Mouse (Mus musculus): ENCODE results near the gene Tmbim4.

The Tmbim4 gene

DNA sequence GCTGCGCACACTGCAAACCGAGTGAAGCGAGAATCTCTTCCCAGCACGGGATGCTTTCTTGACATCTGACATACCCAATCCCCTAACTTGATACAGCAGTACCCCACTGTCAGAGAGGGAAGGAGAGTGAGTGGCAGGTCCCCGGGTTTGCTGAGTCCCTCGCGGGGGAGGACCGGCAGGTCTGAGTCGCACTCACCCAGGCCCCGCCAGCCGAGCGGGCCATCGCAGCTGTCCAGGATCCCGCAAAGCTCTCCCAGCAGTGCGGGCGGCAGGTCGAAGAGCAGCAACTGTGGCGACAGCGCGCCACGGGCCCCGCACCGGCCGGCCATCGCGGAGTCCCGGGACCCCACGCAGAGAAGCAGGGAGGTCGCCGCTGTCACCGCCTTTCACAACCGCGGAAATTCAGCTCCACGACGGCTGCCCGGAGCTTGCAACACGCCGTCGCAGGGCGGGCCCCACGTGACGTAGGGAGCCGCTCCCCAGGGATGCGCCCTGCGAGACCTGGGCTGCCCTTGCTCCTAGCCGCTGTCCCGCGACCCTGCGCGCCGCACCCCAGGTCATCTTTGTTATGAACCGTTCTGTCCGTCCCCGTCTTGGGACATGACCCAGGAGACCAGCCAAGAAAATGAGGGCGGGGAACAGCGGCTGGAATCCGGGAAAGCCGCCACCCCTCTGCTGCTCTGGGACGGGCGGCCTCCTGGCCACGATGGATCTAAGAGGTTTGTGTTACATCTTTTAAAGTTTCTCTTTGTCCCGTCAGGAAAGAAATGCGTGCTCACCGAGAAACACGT lies at the start of gene Tmbim4:
Tmbim4 (plus strand) TSS at position 460 of the 791 bp plus-strand sequence.
- DNase-seq (ENCODE audit: low spot score) = no peak

DNA sequence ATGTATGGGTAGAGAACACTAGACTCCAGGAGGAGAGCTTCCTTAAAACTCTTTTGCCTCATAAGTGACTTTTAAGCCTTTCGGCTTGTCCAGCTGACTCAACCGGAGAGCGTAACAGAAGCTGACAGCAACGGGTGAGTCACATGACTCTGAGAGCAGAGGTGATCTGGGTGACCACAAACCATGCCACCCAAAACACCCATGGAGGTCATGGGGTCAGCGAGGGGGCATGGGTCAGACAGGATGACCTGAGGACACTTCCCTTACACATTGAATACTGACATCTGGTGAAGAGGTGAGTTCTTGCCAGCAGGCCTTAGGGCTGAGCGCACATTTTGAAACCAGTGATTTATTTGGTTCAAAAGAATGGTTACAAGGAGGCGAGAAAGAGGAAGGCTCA lies 49.7 kb upstream of the Tmbim4 start:
- DNase-seq (ENCODE audit: low spot score) = no peak

DNA sequence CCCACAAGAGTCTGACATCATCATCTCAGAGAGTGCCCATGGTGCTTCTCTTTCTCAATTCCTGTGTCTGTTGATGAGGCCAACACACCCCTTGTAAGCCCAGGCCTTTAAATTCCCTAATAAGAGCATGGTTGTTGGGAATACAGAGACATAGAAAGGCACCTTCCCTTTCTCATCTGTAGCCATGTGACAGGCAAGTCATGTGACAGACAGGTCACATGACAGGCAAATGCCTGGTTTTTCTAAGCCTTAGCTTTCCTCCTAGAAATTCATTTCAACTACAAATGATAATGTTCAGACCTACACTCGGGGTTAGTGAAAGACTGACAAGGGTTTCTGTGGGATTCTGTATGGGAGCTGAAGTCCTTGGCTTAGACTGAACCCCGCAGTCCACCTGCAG lies 47.5 kb upstream of the Tmbim4 start:
- no peak for DNase-seq (ENCODE audit: low spot score)

DNA sequence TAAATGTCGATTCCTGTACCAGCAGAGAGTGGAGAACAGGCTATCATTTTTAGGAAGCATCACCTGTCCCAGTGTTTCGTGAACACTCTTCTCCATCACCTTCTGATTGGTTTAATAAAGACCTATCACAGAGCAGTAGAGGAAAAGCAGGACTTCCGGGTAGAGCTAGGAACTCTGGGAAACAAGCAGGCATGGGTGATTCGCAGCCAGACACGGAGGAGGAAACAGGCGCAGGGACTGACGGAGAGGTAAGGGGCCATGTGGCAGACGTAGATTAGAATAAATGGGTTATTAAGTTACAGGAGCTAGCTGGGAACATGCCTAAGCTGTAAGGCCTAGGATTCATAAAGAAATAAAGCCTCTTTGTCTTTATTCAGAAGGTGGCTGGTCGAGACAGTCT lies 40.9 kb upstream of the Tmbim4 start:
- no peak for DNase-seq (ENCODE audit: low spot score)

DNA sequence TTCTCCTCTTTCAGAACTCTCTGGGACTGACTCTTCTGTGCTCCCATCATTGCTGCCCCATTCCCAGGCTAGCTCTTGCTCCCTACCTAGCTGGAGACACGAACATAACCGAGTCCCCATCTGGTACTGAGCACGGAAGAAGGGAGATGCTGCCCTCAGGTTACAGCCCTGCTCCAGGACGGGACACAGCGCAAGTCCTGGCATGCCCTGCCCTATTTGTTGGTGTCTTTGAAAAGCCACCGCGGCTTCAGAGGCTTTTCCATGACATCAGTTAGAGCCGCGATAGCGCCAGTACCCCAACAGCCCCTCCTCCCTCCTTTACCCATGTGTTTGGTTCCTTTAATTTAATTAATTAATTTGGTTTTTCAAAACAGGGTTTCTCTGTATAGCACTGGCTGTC lies 38.5 kb upstream of the Tmbim4 start:
- DNase-seq (ENCODE audit: low spot score) = no peak

DNA sequence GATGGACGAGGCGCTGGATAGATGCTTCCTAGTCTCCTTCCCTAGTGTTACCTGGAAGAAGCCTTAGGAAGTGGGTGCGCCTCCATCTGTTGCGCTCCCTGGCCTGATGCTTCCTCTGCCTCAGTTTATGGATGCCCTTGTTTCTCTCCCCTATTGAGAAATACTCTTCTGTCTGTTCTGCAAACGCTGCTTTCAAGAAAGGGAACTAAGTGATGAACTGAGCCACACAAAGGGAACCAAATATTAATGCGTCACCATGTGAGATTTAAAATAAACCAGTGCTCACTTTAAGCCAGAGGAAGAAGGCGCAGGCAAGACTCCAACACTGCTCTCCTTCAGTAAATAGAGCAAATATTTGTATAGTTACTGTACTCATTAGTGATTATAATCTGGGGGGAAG lies 37.9 kb upstream of the Tmbim4 start:
- DNase-seq (ENCODE audit: low spot score) = no peak

DNA sequence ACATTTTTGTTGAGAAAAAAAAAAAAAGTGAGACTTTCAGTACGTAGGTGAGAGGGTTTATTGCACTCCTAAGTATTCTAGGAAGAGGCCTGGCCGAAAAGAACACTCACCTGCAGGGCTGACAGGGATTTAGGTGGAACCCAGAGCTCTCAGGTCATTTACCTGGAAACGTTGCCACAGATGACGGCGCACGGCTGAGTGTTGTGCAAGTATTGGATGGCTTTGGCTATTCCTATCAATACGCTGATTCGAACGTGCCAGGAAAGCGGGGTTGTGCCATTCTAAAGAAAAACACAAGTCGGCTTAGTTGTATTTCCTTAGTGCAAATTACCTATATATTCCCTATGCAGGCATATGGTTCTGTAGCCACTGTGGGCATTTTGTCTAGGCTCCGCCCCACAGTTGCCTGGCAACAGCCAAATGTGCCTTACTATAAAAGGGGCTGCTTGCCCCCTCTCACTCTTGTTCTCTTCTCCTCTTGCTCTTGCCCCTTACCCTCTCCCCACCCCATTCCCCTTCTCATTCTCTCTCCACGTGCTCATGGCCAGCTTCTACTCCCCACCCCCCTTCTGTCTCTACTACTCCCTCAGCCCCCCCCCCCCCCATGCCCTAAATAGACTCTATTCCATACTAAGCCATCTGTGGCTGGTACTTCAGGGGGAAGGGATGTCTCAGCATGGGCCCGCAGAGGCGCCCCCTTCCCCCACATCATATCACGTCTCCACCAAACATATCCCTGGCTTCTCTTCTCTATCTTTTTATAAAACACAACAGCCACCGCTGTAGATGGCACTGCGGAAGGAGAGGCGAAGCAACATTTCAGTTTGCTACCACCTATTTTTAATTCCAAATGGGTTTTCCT lies 36.2 kb upstream of the Tmbim4 start:
- no peak for DNase-seq (ENCODE audit: low spot score)

DNA sequence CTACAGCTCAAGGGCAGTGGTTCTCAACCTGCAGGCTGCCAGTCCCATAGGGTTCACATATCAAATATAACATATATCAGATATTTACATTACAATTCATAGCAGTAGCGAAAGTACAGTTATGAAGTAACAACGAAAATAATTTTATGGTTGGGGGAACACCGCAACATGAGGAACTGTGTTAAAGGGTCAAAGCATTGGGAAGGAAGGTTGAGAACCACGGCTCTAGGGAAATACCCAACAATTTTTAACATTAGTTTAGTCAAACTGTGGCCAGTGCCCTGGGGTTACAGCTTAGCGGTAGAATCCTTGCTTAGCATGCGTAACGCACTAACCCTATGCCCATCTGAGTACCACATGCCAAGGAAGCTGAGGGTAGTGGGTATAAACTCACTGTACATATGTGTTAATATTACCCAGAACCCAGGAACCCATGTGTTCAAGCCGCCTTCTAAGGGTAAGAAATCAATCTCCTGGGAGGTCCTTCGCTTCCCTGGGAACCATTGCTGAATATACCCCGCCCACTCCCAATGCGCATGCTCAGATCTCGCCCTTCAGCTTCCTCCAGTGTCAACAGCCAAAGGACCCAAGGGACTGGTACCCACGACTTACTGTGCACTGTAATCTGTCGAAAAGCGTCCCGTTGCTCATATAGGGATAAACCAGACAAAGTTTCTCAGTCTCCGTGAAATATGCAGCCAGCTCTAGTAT lies 35.4 kb upstream of the Tmbim4 start:
- no peak for DNase-seq (ENCODE audit: low spot score)

DNA sequence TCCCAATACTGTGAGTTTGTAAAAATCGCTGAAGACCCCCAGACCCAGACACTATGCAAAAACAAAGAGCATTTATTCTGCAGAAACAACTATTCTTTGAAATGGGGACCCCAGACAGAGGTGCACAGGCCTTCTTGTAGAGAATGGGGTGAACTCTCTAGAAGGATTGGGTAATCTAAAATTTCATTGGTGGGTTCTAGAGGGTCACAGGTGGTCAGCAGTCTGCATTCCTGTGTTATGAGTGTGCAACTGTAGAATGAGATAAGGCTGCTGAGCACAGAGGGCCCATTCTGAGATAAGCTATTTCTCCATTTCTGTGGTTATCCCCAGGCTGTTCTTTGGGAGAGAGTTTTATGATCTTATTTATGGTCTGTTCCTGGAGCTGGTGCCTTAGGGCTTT lies 33.3 kb upstream of the Tmbim4 start:
- DNase-seq (ENCODE audit: low spot score) = no peak

DNA sequence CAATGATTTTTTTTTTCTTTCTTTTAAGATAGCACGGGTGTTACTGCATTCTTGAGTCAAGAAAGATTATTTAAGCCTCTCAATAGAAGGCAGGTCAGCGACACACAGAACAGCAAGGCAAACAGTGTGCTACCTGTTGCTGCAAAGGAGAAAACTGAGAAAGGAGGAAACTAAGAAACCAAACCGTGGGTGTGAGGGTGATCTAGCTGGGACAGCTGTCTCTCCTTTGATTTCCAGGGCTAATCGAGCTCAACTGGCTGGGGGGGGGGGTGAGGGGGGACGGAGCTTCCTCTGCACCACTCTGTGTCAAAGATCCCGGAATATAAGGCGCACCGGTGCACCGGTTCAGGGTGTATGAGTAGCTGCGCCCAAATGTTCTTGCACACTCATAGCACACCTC lies 32.3 kb upstream of the Tmbim4 start:
- DNase-seq (ENCODE audit: low spot score) = no peak

DNA sequence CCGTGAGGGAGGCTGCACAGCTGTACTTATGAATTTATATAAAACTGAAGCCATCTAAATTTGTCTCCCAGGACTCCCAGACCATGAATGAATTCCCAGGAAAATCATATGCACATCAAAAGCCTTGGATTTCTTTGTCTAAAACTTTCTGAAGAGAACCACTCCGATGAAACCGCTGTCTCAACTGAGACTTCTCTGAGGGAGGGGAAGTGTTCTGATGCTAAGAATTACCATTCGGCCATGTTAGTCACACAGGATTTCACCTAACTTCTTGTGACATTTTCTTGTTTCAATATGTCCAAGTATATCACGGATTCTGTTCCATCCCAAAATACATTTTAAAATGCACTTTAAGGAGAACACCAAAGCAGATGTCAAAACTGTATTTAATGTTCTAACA lies 31.5 kb upstream of the Tmbim4 start:
- DNase-seq (ENCODE audit: low spot score) = no peak

DNA sequence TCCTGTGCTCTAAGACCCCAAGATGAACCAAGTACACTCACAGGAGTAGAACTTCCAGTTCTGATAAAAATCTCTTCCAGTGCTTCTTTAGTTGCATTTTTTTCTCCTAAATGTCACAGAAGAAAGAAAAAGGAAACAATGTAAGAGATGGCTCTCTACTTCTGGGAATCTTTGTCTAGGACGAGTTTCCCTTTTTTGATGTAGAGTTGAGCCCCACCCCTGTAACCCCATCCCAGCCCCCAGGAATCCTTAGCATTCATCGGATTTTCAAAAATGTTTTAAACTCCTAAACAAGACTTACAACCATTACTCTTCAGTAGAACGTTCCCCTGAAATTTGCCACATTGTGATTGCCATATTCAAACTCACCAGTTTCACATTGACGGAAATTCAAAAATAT lies 31.1 kb upstream of the Tmbim4 start:
- no peak for DNase-seq (ENCODE audit: low spot score)

DNA sequence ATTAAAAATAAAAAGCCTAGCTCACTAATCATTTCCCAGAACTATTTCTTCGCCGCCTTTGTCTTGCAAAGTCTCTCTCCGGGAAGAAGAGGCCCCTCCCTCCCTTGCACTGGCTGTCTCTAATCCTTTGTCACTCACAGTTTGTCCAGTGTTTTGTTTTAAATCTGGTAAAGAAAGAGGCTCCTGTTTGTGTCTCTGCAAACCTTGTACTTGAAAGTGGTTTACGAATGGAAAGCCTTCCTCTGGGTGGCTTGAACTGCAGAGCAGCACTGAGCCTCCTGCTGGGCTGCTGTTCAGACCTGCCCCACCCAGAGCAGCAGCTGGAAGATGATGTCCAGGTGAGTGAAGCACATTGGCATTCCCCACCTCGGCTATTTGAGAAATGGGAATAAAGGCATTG lies 30.1 kb upstream of the Tmbim4 start:
- no peak for DNase-seq (ENCODE audit: low spot score)

DNA sequence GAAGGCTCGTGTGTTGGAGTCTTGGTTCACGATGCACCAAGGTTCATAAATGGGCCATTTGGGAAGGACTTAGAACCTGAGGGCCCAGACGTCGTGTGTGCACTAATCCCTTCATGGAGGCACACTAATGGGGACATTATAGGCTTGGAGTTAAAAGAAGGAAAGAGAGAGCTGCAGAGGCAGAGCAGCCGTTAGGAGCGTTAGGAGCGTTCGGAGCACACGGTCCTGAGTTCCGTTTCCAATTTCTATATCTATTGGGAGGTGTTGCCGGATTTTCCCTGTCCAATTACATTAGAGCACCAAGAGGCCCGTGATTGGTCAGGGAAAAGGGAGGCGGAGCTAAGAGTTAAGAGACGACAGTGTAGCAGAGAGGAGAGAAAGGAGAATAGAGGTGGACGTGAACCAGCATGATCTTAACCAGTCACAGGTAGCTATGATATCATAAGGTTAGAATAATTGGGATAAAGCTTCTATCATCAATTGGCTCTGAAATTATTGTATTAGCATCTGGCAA lies 27.1 kb upstream of the Tmbim4 start:
- no peak for DNase-seq (ENCODE audit: low spot score)

DNA sequence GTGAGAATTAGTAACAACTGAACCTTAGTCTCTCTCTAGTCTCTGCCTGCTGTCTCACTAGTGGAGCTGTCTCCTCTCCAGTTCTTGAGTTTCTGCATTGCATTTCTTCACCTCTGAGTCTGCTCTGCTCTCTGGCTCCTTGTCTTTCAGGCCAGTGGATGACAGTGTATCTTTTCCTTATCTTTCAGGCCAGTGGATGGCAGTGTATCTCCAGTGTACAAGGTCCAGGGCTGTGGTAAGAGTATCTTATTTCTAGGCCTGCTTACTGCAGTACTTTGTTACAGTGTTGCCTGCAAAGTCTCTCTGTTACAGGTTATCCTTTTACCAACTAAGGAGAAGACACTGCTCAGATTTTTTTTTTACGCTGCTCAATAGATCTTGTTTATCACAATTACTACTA lies 18.5 kb upstream of the Tmbim4 start:
- DNase-seq (ENCODE audit: low spot score) = no peak

DNA sequence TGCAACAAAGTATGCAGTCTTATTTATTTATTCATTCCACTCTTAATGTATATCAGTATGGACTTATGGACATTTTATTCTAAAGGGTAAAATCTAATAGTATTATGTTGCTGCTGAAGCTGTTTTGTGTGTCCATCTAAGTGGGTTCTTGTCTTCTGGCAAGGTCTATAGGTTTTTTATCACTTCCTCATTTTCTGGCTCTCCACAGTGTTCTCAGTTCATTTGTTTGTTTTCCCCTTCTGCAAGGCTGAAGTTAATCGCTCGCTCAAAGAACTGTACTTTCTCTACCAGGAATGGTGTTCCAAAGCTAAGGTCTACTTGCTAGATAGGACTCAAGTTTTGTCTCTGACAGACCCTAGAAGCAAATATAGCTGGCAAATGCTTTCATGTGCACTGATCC lies 18.0 kb upstream of the Tmbim4 start:
- no peak for DNase-seq (ENCODE audit: low spot score)

DNA sequence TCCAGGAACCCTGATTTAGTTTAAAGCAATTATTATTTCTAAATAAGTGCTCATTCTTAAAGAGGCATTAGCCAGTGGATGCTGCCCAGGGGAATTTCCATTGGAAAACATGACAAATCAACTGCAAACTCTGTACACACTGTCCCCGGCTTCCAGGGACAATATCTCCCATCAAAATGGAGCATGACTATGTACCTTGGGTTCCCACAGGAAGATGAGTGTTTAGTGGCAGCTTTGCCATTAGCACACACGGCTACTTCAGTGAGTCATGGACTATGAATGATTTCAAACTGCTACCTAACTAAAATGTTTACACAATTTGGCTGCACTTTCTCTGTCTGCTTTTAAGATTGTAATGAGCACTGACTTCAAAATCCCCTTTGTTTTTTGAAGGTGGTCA lies 12.9 kb upstream of the Tmbim4 start:
- DNase-seq (ENCODE audit: low spot score) = no peak

DNA sequence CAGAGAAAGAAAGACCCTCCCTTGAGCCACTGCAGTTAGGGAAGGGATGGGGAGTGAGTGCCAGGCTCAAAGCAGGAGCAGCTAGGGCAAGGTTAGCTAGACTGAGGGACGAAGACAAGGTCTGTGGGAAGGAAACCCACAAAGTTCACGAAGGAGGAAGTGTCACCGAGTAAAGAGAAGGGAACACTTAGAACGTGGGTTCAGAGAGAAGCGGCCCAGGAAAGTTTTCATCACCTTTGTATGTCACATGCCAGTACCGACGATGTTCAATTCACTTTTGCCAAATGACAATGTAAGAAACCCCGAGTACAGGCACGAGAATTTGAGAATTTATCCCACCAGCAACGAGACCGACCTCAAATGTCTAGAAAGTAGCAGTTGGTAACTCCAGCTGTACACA lies 12.1 kb upstream of the Tmbim4 start:
- no peak for DNase-seq (ENCODE audit: low spot score)

DNA sequence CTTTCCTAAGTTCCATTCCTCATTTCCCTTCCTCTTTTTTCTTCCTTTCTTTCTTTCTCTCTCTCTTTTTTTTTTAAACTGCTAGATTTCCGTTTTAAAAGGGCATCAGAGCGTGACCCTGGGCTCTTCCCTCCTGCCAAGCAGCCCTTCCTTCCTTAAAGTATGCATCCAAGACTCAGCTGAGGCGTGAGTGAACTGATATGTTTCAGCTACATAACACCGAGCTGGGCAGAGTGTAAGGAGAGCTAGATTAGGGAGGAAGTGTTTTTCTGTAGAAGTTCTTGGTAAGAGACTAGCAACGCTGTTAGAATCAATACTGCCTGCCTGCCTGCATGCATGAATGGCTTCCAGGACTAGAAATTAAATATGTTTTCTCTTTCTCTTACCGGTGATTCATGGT lies 11.6 kb upstream of the Tmbim4 start:
- no peak for DNase-seq (ENCODE audit: low spot score)

DNA sequence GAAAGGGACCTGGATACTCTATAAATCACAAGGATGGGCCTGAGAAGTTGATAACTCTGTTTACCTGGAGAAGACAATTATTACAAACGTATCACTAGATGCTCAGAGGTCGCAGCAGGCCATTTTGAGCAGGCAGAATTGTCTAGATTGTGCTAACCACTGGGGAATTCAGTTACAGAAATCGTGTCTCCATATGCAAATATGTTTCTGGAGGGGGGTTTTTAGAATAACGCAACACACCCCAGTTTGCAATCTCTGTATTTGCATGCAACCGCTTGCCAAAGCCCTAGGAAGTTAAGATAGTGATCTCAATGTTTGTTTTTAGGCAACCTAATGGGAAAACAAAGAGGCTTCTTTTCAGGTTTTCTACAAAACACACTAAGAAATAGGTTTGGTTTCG lies 10.2 kb upstream of the Tmbim4 start:
- DNase-seq (ENCODE audit: low spot score) = no peak

DNA sequence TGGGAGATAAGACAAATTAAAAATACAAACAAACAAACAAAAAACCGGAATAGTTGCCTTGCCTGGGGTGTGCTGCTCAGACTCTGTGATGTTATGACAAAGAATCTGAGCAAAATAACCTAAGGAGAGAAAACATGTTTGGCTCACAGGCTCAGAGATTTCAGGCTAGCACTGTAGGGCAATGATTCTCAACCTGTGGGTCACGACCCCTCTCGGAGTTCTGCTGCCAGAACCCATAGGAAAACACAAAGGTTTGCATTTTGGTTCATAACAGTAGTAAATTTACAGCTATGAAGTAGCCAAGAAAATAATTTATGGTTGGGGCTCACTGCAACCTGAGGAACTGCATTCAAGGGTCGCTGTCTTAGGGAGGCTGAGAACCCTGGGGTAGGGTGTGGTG lies 9.1 kb upstream of the Tmbim4 start:
- no peak for DNase-seq (ENCODE audit: low spot score)

DNA sequence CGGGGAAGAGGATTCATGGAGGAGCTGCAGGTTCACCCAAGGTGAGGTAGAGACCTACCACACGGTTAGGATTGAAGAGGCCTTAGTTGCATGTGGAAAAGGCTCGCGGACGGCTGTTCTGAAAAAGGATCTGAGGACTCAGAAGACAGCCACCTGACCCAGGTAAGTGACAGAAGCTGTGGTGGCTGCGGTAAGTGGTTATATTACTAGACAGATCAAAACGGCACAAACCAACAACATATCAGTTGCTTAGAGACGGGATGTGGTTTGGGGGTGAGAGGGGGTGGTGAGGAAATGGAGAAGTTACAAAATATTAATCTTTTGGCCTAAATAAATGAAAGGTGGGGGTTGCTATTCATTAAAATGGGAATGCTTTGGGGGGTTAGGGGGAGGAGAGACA lies 8.1 kb upstream of the Tmbim4 start:
- no peak for DNase-seq (ENCODE audit: low spot score)
